Mouse (Mus musculus) hindbrain, embryonic 13.5 days (tissue): Measurements from ENCODE around the gene N4bp3. TPM values are rescaled to one million over a fixed set of nuclear protein-coding genes. Genes with fewer than 3 reads are reported as not detected.
"Not testable (repeated sequence)": the region's sequence is repeated elsewhere in the genome, so short reads cannot be mapped to it uniquely, and the experiment has no call there.

ENCODE experiments used
- ATAC-seq: fragments of 200-750 bp; cut with Nextera tagmentation; 2 replicates; pipeline ENCODE4 v1.8.0; 2017; ENCODE audit warnings: moderate TSS enrichment; ENCODE audit not compliant: low FRiP score
- H3K27ac ChIP-seq: fragments of 300-500 bp; sonication (generic); 2 replicates; pipeline ENCODE4 v1.5.1; 2015; ENCODE audit warnings: inconsistent platforms, mild to moderate bottlenecking, moderate library complexity
- H3K27me3 ChIP-seq: fragments of 300-500 bp; sonication (generic); 2 replicates; pipeline ENCODE4 v1.6.1; 2015; ENCODE audit warnings: mild to moderate bottlenecking, inconsistent platforms
- H3K36me3 ChIP-seq: fragments of 300-500 bp; sonication (generic); 2 replicates; pipeline ENCODE4 v1.6.1; 2015; ENCODE audit warnings: mild to moderate bottlenecking, inconsistent platforms
- H3K4me1 ChIP-seq: fragments of 300-500 bp; sonication (generic); replicated peaks from 2 replicates; pipeline ENCODE4 v1.6.1; 2015; ENCODE audit warnings: inconsistent platforms
- H3K4me2 ChIP-seq: fragments of 300-500 bp; sonication (generic); 2 replicates; pipeline ENCODE4 v1.6.1; 2015; ENCODE audit warnings: inconsistent platforms, mild to moderate bottlenecking, moderate library complexity
- H3K4me3 ChIP-seq: fragments of 300-500 bp; sonication (generic); 2 replicates; pipeline ENCODE4 v1.5.1; 2015; ENCODE audit warnings: mild to moderate bottlenecking, inconsistent platforms
- H3K9ac ChIP-seq: fragments of 300-500 bp; sonication (generic); 2 replicates; pipeline ENCODE4 v1.6.1; 2015; ENCODE audit warnings: mild to moderate bottlenecking, inconsistent platforms
- H3K9me3 ChIP-seq: fragments of 300-500 bp; sonication (generic); 2 replicates; pipeline ENCODE4 v1.6.1; 2016; ENCODE audit warnings: inconsistent platforms
- WGBS: fragments of 180-500 bp; shearing (Covaris S2); methylation state at CpG from one replicate; pipeline ENCODE4 v1.1.7; 2015; 5-methylcytosine and 5-hydroxymethylcytosine counted together
- polyA plus RNA-seq: library from polyadenylated mRNA; unstranded; fragments of >200 nt; fragmentation: Nextera tagmentation; extraction: Ambion mirVana; gene quantifications from 2 replicates; pipeline ENCODE4 v1.2.1, GENCODE M21; 2015

The N4bp3 gene
- polyA plus RNA-seq, 1 experiment from 2014 or later = 14.1 TPM

GRCm38 (mm10) chr11:51635525-51636322 lies 14.9 kb downstream of the N4bp3 start, which contains the start of gene Rmnd5b:
Rmnd5b (minus strand) TSS chr11:51635896.
- Histone ChIP-seq H3K27me3 (peaks cover 7% of the 10 kb centered on the region), H3K36me3 (no peaks in the 10 kb centered on the region), H3K4me1 (peaks cover 39% of the 10 kb centered on the region), H3K4me2 (peak within 1 kb of the TSS; percentile 74), H3K9ac (peak within 1 kb of the TSS; percentile 86), H3K9me3 (no peaks in the 10 kb centered on the region), H3K27ac (peak within 1 kb of the TSS; percentile 86), H3K4me3 (peak within 1 kb of the TSS; percentile 77)
- under 1% methylated on average over 61 of the region's 61 CpGs for WGBS
- ATAC-seq = peak; percentile 92

DNA sequence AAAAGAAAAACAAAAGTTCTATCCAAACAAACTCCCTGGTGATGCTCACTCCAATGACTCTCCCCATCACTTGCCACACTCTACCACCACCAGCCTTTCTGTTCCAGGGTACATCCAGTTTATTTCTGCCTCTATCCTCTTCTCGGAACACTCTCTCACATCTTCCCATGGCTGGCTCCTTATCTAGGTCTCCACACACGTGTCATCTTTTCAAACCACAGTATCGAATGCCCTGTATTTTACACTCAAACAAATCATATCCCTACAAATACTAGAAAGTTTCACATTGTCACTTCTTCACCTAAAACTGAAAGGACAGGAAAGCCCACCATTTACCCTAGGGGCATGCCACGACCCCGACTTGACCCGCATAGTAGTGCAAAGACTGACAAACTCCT lies 15.5 kb downstream of the N4bp3 start:
- WGBS = 22% methylated on average over 6 of the region's 6 CpGs
- ATAC-seq = peak; percentile 25

GRCm38 (mm10) chr11:51633721-51634120 lies 16.9 kb downstream of the N4bp3 start:
- 86% methylated on average over 3 of the region's 3 CpGs for WGBS
- no peak for ATAC-seq

More for the DNA sequence above, 15.5 kb downstream of the N4bp3 start:
- H3K27me3 ChIP-seq = peaks cover 7% of the 10 kb centered on the region
- H3K4me2 ChIP-seq = peak overlapping the region; percentile 74
- H3K27ac ChIP-seq = peak overlapping the region; percentile 86
- peak overlapping the region; percentile 86 for H3K9ac ChIP-seq
- H3K36me3 ChIP-seq = no peaks in the 10 kb centered on the region
- peak overlapping the region; percentile 77 for H3K4me3 ChIP-seq
- H3K4me1 ChIP-seq = peaks cover 39% of the 10 kb centered on the region
- no peaks in the 10 kb centered on the region for H3K9me3 ChIP-seq

DNA sequence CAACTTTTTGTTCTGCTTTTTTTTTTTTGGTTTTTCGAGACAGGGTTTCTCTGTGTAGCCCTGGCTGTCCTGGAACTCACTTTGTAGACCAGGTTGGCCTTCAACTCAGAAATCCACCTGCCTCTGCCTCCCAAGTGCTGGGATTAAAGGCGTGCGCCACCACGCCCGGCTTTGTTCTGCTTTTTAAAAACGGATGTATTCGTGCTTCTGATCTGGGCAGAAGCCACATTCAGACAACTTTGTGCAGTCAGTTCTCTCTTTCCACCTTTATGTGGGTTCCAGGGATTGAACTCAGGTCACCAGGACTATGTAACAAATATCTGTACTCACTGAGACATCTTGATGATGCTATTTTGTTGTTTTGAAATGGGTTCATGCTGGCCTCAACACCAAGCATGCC lies 17.4 kb downstream of the N4bp3 start:
- H3K27ac ChIP-seq, H3K4me2 ChIP-seq, ATAC-seq, H3K9me3 ChIP-seq, H3K27me3 ChIP-seq, H3K9ac ChIP-seq, H3K4me3 ChIP-seq: not testable (repeated sequence)
- Histone ChIP-seq H3K4me1 (peaks cover 39% of the 10 kb centered on the region), H3K36me3 (peaks cover 13% of the 10 kb centered on the region)
- 94% methylated on average over 7 of the region's 7 CpGs for WGBS

More at GRCm38 (mm10) chr11:51633721-51634120, 16.9 kb downstream of the N4bp3 start:
- no peaks in the 10 kb centered on the region for H3K9me3 ChIP-seq
- H3K4me3 ChIP-seq = no peak overlapping the region
- no peak overlapping the region for H3K27ac ChIP-seq
- peaks cover 39% of the 10 kb centered on the region for H3K4me1 ChIP-seq
- no peak overlapping the region for H3K9ac ChIP-seq
- H3K36me3 ChIP-seq = peaks cover 10% of the 10 kb centered on the region
- H3K4me2 ChIP-seq = no peak overlapping the region
- H3K27me3 ChIP-seq = peaks cover 7% of the 10 kb centered on the region

DNA sequence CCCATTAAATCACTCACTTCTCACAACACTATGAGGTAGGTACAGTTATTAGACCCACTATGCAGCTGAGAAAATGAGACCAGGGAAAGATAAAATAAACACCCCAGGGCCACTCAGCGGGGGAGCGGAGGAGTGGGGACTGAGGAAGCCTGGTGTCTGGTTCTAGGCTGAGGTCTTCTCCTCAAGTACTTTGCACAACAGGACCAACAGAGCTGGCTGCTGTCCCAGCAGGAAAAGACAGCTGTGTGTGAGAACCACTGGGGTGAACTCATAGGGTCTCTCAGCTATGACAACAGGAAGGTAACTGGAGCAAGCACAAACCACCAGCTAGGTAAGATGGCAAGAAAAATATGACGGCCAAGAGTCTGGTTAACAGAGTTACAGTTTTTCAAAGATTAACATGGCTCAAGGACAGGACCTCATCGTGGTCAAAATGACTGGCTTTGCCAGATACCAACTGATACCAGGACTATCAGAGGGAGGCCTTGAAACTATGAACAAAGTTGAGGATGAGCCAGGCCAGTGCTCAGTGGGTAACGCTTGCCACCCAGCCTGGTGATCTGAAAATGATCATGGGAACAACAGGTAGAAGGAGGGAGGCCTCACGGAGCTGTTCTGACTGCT lies 18.4 kb downstream of the N4bp3 start:
- Histone ChIP-seq H3K9ac (no peak overlapping the region), H3K36me3 (peaks cover 22% of the 10 kb centered on the region), H3K4me1 (peaks cover 36% of the 10 kb centered on the region), H3K4me3 (no peak overlapping the region), H3K4me2 (no peak overlapping the region), H3K27ac (no peak overlapping the region), H3K9me3 (no peaks in the 10 kb centered on the region), H3K27me3 (no peaks in the 10 kb centered on the region)
- WGBS = 86% methylated on average over 6 of the region's 6 CpGs
- no peak for ATAC-seq

- no peak overlapping the region for H3K9ac ChIP-seq
- no peak overlapping the region for H3K27ac ChIP-seq
- H3K27me3 ChIP-seq = no peaks in the 10 kb centered on the region
- H3K4me2 ChIP-seq = no peak overlapping the region
- peaks cover 46% of the 10 kb centered on the region for H3K36me3 ChIP-seq
- no peak overlapping the region for H3K4me3 ChIP-seq
- WGBS = 88% methylated on average over 15 of the region's 15 CpGs
- peaks cover 22% of the 10 kb centered on the region for H3K4me1 ChIP-seq
- no peak for ATAC-seq
- H3K9me3 ChIP-seq = no peaks in the 10 kb centered on the region
Measured at GRCm38 (mm10) chr11:51629651-51630314, 20.9 kb downstream of the N4bp3 start.

DNA sequence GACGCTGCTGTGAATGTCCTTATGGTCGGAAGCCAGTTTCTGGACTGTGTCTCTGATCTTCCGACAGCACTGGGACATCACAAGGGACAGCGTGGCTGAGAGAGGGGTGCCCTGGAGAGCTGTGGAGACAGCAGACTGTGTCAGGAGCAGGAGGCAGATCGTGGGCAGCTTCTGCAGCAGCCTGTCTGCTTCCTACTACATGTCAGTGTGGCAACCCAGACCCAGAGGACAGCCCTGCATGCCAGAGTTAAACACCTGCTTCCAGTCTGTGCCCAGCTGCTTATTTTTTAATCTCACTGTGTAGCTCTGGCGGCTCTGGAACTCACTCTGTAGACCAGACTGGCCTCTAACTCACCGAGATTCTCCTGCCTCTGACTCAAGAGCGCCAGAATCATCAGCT lies 22.7 kb downstream of the N4bp3 start:
- Histone ChIP-seq H3K36me3 (peaks cover 64% of the 10 kb centered on the region), H3K9ac (no peak overlapping the region), H3K27me3 (no peaks in the 10 kb centered on the region), H3K4me3 (no peak overlapping the region), H3K4me1 (peaks cover 9% of the 10 kb centered on the region), H3K9me3 (no peaks in the 10 kb centered on the region), H3K27ac (no peak overlapping the region), H3K4me2 (no peak overlapping the region)
- ATAC-seq = no peak
- WGBS = 91% methylated on average over 8 of the region's 8 CpGs

- WGBS = 96% methylated on average over 9 of the region's 9 CpGs
- ATAC-seq = no peak
- peaks cover 9% of the 10 kb centered on the region for H3K4me1 ChIP-seq
- H3K36me3 ChIP-seq = peaks cover 69% of the 10 kb centered on the region
- H3K27me3 ChIP-seq = no peaks in the 10 kb centered on the region
- H3K4me3 ChIP-seq = no peak overlapping the region
- H3K4me2 ChIP-seq = no peak overlapping the region
- no peak overlapping the region for H3K9ac ChIP-seq
- no peaks in the 10 kb centered on the region for H3K9me3 ChIP-seq
- H3K27ac ChIP-seq = no peak overlapping the region
Measured at GRCm38 (mm10) chr11:51627425-51627824, 23.2 kb downstream of the N4bp3 start.

- peaks cover 80% of the 10 kb centered on the region for H3K36me3 ChIP-seq
- no peak overlapping the region for H3K4me3 ChIP-seq
- ATAC-seq = no peak
- H3K27ac ChIP-seq = no peak overlapping the region
- no peaks in the 10 kb centered on the region for H3K9me3 ChIP-seq
- H3K9ac ChIP-seq = no peak overlapping the region
- peaks cover 17% of the 10 kb centered on the region for H3K4me1 ChIP-seq
- no peak overlapping the region for H3K4me2 ChIP-seq
- no peaks in the 10 kb centered on the region for H3K27me3 ChIP-seq
- 89% methylated on average over 5 of the region's 5 CpGs for WGBS
Measured at GRCm38 (mm10) chr11:51625187-51625820, 25.3 kb downstream of the N4bp3 start.

GRCm38 (mm10) chr11:51622971-51623491 lies 27.6 kb downstream of the N4bp3 start:
- Histone ChIP-seq H3K4me3 (no peak overlapping the region), H3K27ac (no peak overlapping the region), H3K9me3 (no peaks in the 10 kb centered on the region), H3K36me3 (peaks cover 66% of the 10 kb centered on the region), H3K4me2 (no peak overlapping the region), H3K4me1 (peaks cover 24% of the 10 kb centered on the region), H3K9ac (no peak overlapping the region), H3K27me3 (no peaks in the 10 kb centered on the region)
- WGBS = 95% methylated on average over 7 of the region's 7 CpGs
- no peak for ATAC-seq

GRCm38 (mm10) chr11:51621776-51622175 lies 28.9 kb downstream of the N4bp3 start:
- Histone ChIP-seq H3K4me3 (no peak overlapping the region), H3K9ac (no peak overlapping the region), H3K4me2 (no peak overlapping the region), H3K4me1 (peaks cover 24% of the 10 kb centered on the region), H3K27me3 (no peaks in the 10 kb centered on the region), H3K27ac (no peak overlapping the region), H3K36me3 (peaks cover 53% of the 10 kb centered on the region), H3K9me3 (no peaks in the 10 kb centered on the region)
- WGBS = 97% methylated on average over 2 of the region's 2 CpGs
- no peak for ATAC-seq

GRCm38 (mm10) chr11:51620084-51620483 lies 30.6 kb downstream of the N4bp3 start:
- peak overlapping the region; percentile 76 for H3K4me2 ChIP-seq
- H3K9me3 ChIP-seq = no peaks in the 10 kb centered on the region
- H3K9ac ChIP-seq = peak overlapping the region; percentile 79
- no peak for ATAC-seq
- 2% methylated on average over 11 of the region's 11 CpGs for WGBS
- H3K4me1 ChIP-seq = peaks cover 33% of the 10 kb centered on the region
- no peak overlapping the region for H3K27ac ChIP-seq
- peak overlapping the region; percentile 81 for H3K4me3 ChIP-seq
- peaks cover 37% of the 10 kb centered on the region for H3K36me3 ChIP-seq
- no peaks in the 10 kb centered on the region for H3K27me3 ChIP-seq
